Mouse (Mus musculus) ovary, postnatal 10 days (tissue): ENCODE measurements at regions not wholly inside any gene's neighbourhood (a gene's known extent, or its start where the extent isn't known, plus 50 kb on each side); places are given as distances from the start of the nearest gene placed in this dataset.
A peak's percentile ranks its signal among the peaks of the same experiment; 100 is the strongest.

Source experiments
- DNase-seq: peaks from one replicate; pipeline ENCODE4 v3.0.0; 2022; ENCODE audit warnings: low spot score

GRCm38 (mm10) chr4:56150716-56151115 lies 589.2 kb upstream of the Gm26657 start:
- no peak for DNase-seq

- DNase-seq: no peak
Observed at GRCm38 (mm10) chr4:56143827-56144226, 596.0 kb upstream of the Gm26657 start.

- no peak for DNase-seq
Observed at GRCm38 (mm10) chr4:56136837-56137236, 603.0 kb upstream of the Gm26657 start.

- no peak for DNase-seq
Observed at GRCm38 (mm10) chr4:56134350-56134749, 602.1 kb upstream of the Klf4 start.

- DNase-seq: no peak
Observed at GRCm38 (mm10) chr4:56127730-56128482, 595.6 kb upstream of the Klf4 start.

GRCm38 (mm10) chr4:56124515-56124914 lies 592.2 kb upstream of the Klf4 start:
- DNase-seq: no peak

GRCm38 (mm10) chr4:56122198-56122597 lies 589.9 kb upstream of the Klf4 start:
- no peak for DNase-seq

GRCm38 (mm10) chr4:56121664-56122063 lies 589.4 kb upstream of the Klf4 start:
- no peak for DNase-seq

GRCm38 (mm10) chr4:56120357-56120756 lies 588.1 kb upstream of the Klf4 start:
- DNase-seq: no peak

- peak; percentile 27 for DNase-seq
Observed at GRCm38 (mm10) chr4:56113701-56114196, 581.5 kb upstream of the Klf4 start.

- no peak for DNase-seq
Observed at GRCm38 (mm10) chr4:56112931-56113700, 580.9 kb upstream of the Klf4 start.

GRCm38 (mm10) chr4:56106962-56107361 lies 574.7 kb upstream of the Klf4 start:
- no peak for DNase-seq

- no peak for DNase-seq
Observed at GRCm38 (mm10) chr4:56102314-56102713, 570.0 kb upstream of the Klf4 start.

- DNase-seq: no peak
Observed at GRCm38 (mm10) chr4:56090796-56091195, 558.5 kb upstream of the Klf4 start.

GRCm38 (mm10) chr4:56088701-56089100 lies 556.4 kb upstream of the Klf4 start:
- DNase-seq: no peak

GRCm38 (mm10) chr4:56086306-56086705 lies 554.0 kb upstream of the Klf4 start:
- DNase-seq: no peak

- DNase-seq: no peak
Observed at GRCm38 (mm10) chr4:56084205-56084604, 551.9 kb upstream of the Klf4 start.

- no peak for DNase-seq
Observed at GRCm38 (mm10) chr4:56082411-56082810, 550.1 kb upstream of the Klf4 start.

GRCm38 (mm10) chr4:56080960-56081359 lies 548.7 kb upstream of the Klf4 start:
- no peak for DNase-seq

- DNase-seq: no peak
Observed at GRCm38 (mm10) chr4:56070664-56071334, 538.5 kb upstream of the Klf4 start.

GRCm38 (mm10) chr4:56068859-56069258 lies 536.6 kb upstream of the Klf4 start:
- DNase-seq: no peak

GRCm38 (mm10) chr4:56064657-56065056 lies 532.4 kb upstream of the Klf4 start:
- DNase-seq: no peak
